Mouse (Mus musculus): ENCODE measurements around the gene Rnf24. TPM values are rescaled to one million over a fixed set of nuclear protein-coding genes. Genes with fewer than 3 reads are reported as not detected.

The Rnf24 gene
- polyA plus RNA-seq, 1 experiment from 2014 or later = 7.2 TPM

DNA sequence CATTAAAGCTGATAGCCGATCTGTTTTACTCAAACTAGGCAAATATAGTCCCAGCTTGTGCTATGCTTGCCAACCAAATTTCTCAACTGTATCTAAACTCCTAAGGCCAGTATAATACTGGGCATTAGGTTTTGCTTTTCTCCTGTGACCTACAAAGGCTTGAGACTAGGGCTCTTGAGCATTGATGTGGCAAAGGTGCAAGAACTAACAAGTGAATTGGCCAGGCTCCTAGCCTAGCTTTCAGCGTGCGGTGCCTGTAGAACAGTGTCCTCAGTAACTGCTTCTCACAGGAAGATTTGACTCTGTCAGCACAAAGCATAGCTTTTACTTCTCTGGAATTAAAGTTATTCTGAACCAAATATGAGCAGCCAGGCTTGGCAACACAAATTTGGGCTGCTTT, 77.2 kb downstream of the Rnf24 start:
- Histone ChIP-seq H3K9me3 (ENCODE audit: control insufficient read depth, low read length) (no peaks in the 10 kb centered on the region), H3K27me3 (ENCODE audit: control insufficient read depth, insufficient read depth, low read length) (no peaks in the 10 kb centered on the region), H3K4me3 (ENCODE audit: low read depth, low read length) (no peak overlapping the region), H3K36me3 (ENCODE audit: control insufficient read depth, insufficient read depth, low read length) (peaks cover 13% of the 10 kb centered on the region), H3K4me1 (ENCODE audit: control insufficient read depth, insufficient read depth, low read length) (no peaks in the 10 kb centered on the region), H3K27ac (replicated peaks; ENCODE audit: low read depth, low read length) (no peak overlapping the region), H3K9ac (ENCODE audit: low read length) (no peak overlapping the region), H3K4me2 (ENCODE audit: low read depth, severe bottlenecking) (no peak overlapping the region)
- ATAC-seq (ENCODE audit: insufficient number of reproducible peaks, low FRiP score, low TSS enrichment, low read depth) (no peak), DNase-seq (ENCODE audit: low spot score) (no peak)
- WGBS = 95% methylated on average over 3 of the region's 3 CpGs

GRCm38 (mm10) chr2:131265056-131265455, 87.6 kb downstream of the Rnf24 start:
- 81% methylated on average over 2 of the region's 2 CpGs for WGBS
- no peaks in the 10 kb centered on the region for H3K36me3 ChIP-seq (ENCODE audit: control insufficient read depth, insufficient read depth, low read length)
- H3K4me1 ChIP-seq (ENCODE audit: control insufficient read depth, insufficient read depth, low read length) = peaks cover 8% of the 10 kb centered on the region
- ATAC-seq (ENCODE audit: insufficient number of reproducible peaks, low FRiP score, low TSS enrichment, low read depth) (no peak), DNase-seq (ENCODE audit: low spot score) (no peak)
- H3K27ac ChIP-seq (replicated peaks; ENCODE audit: low read depth, low read length) = no peak overlapping the region
- H3K4me2 ChIP-seq (ENCODE audit: low read depth, severe bottlenecking) = no peak overlapping the region
- H3K27me3 ChIP-seq (ENCODE audit: control insufficient read depth, insufficient read depth, low read length) = no peaks in the 10 kb centered on the region
- H3K9me3 ChIP-seq (ENCODE audit: control insufficient read depth, low read length) = no peaks in the 10 kb centered on the region
- H3K4me3 ChIP-seq (ENCODE audit: low read depth, low read length) = no peak overlapping the region
- no peak overlapping the region for H3K9ac ChIP-seq (ENCODE audit: low read length)

GRCm38 (mm10) chr2:131264027-131264426, 88.7 kb downstream of the Rnf24 start:
- Histone ChIP-seq H3K27ac (replicated peaks; ENCODE audit: low read depth, low read length) (no peak overlapping the region), H3K9me3 (ENCODE audit: control insufficient read depth, low read length) (no peaks in the 10 kb centered on the region), H3K36me3 (ENCODE audit: control insufficient read depth, insufficient read depth, low read length) (no peaks in the 10 kb centered on the region), H3K27me3 (ENCODE audit: control insufficient read depth, insufficient read depth, low read length) (no peaks in the 10 kb centered on the region), H3K9ac (ENCODE audit: low read length) (no peak overlapping the region), H3K4me2 (ENCODE audit: low read depth, severe bottlenecking) (peak overlapping the region; percentile 55; the same call in 1 of the 2 replicates), H3K4me3 (ENCODE audit: low read depth, low read length) (peak overlapping the region; percentile 89; the same call in 1 of the 2 replicates), H3K4me1 (ENCODE audit: control insufficient read depth, insufficient read depth, low read length) (peaks cover 8% of the 10 kb centered on the region)
- DNase-seq (ENCODE audit: low spot score) (no peak), ATAC-seq (ENCODE audit: insufficient number of reproducible peaks, low FRiP score, low TSS enrichment, low read depth) (no peak)
- WGBS = 74% methylated on average over 6 of the region's 6 CpGs

DNA sequence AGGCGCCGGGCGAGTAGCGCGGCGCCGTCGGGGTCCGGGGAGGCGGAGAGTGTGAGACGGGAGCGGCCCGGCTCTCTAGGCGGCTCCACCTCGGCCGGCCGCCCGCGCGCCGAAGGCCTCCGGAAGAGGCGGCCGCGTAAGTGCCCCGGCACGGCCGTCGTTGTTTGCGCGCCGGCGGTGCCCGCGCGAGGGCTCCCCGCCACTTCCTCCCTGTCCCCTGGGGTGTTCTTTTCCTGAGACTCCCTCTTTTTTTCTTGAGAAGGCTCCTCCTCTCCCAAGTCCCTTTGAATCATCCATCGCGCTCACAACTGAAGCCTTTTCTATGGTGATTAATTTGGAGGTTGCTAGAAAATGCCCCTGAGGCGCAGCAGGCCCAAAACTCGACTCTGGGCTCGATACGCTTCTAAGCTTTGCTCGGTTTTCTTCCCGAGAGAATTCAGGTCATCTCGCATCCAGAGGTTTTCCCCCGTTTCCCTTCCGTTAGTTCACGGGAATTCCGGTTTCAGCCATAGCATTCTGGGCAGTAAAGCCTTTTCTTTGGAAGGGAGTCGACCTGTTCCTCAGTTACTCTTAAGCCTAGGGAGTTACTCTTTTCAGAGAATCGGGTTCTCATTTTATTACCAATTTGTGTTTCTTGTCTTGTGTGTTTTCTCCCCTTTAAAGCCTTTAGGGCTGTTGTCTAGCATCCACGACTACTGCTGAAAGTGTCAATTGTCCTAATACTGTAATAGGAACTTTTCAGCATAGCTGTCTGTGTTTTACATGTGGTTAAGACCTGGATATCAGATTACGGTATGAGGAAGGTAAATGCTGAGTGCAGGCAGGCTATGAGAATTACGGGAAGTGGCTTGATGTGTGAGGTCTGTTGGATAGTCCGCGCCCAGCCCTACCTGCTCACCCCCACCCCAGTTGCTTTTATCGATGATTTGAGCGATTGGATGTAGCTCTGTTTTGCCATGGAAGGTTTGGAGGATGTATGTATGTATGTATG, 89.7 kb downstream of the Rnf24 start:
- Histone ChIP-seq H3K4me3 (ENCODE audit: low read depth, low read length) (peak overlapping the region; percentile 89), H3K4me1 (ENCODE audit: control insufficient read depth, insufficient read depth, low read length) (peaks cover 8% of the 10 kb centered on the region), H3K4me2 (ENCODE audit: low read depth, severe bottlenecking) (peak overlapping the region; percentile 55), H3K9me3 (ENCODE audit: control insufficient read depth, low read length) (no peaks in the 10 kb centered on the region), H3K27ac (replicated peaks; ENCODE audit: low read depth, low read length) (peak overlapping the region; percentile 98), H3K36me3 (ENCODE audit: control insufficient read depth, insufficient read depth, low read length) (no peaks in the 10 kb centered on the region), H3K9ac (ENCODE audit: low read length) (peak overlapping the region; percentile 97), H3K27me3 (ENCODE audit: control insufficient read depth, insufficient read depth, low read length) (no peaks in the 10 kb centered on the region)
- under 1% methylated on average over 50 of the region's 59 CpGs for WGBS
- ATAC-seq (ENCODE audit: insufficient number of reproducible peaks, low FRiP score, low TSS enrichment, low read depth) (peak; percentile 66), DNase-seq (ENCODE audit: low spot score) (peak; percentile 69)

- DNase-seq (ENCODE audit: low spot score) (peak; percentile 98), ATAC-seq (ENCODE audit: insufficient number of reproducible peaks, low FRiP score, low TSS enrichment, low read depth) (peak; percentile 100)
- H3K4me1 ChIP-seq (ENCODE audit: control insufficient read depth, insufficient read depth, low read length) = peaks cover 8% of the 10 kb centered on the region
- H3K36me3 ChIP-seq (ENCODE audit: control insufficient read depth, insufficient read depth, low read length) = no peaks in the 10 kb centered on the region
- peak within 1 kb of the TSS; percentile 98 for H3K27ac ChIP-seq (replicated peaks; ENCODE audit: low read depth, low read length)
- peak within 1 kb of the TSS; percentile 89 for H3K4me3 ChIP-seq (ENCODE audit: low read depth, low read length)
- no peaks in the 10 kb centered on the region for H3K9me3 ChIP-seq (ENCODE audit: control insufficient read depth, low read length)
- H3K4me2 ChIP-seq (ENCODE audit: low read depth, severe bottlenecking) = peak within 1 kb of the TSS; percentile 55
- H3K27me3 ChIP-seq (ENCODE audit: control insufficient read depth, insufficient read depth, low read length) = no peaks in the 10 kb centered on the region
- under 1% methylated on average over 49 of the region's 49 CpGs for whole genome bisulfite sequencing
- H3K9ac ChIP-seq (ENCODE audit: low read length) = peak within 1 kb of the TSS; percentile 97
Measured at GRCm38 (mm10) chr2:131262213-131262672, 90.4 kb downstream of the Rnf24 start, which contains the start of gene Pank2. Pank2 (plus strand) TSS chr2:131262495.

DNA sequence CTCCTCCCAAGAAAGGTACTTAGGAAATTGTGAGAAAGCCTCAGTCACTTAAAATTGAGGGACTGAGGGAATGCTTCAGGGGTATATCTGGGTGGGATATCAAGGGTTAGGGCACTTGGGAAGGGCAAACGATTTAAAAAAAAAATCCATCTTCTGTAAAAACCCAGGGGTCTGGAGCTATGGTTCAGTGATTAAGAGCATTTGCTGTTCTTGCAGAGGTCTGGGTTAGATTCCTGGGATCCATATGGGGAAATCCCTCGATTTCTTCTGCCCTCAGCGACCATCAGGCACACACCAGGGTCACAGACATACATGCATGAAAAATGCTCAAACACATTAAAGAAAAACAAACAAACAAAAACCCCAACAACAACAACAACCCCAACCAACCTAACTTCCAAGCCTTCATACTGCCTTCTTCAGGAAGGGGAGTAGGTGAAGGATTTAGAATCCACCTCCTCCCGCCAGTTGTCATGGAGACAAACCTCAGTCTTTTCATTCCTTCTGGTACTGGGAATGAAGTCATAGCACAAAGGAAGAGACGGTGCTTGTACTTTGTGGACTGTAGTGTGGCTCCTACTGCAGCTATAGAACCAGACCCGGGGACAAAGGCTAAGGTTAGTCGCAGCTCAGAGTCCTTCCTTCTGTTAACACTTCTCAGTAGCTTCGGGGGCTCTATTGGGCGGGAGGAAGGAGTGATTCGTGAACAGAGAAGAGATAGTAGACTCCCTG, 91.0 kb downstream of the Rnf24 start:
- DNase-seq (ENCODE audit: low spot score) (no peak), ATAC-seq (ENCODE audit: insufficient number of reproducible peaks, low FRiP score, low TSS enrichment, low read depth) (peak; percentile 83)
- Histone ChIP-seq H3K4me3 (ENCODE audit: low read depth, low read length) (peak overlapping the region; percentile 89), H3K27me3 (ENCODE audit: control insufficient read depth, insufficient read depth, low read length) (no peaks in the 10 kb centered on the region), H3K9me3 (ENCODE audit: control insufficient read depth, low read length) (no peaks in the 10 kb centered on the region), H3K4me1 (ENCODE audit: control insufficient read depth, insufficient read depth, low read length) (peaks cover 8% of the 10 kb centered on the region), H3K9ac (ENCODE audit: low read length) (peak overlapping the region; percentile 97), H3K36me3 (ENCODE audit: control insufficient read depth, insufficient read depth, low read length) (no peaks in the 10 kb centered on the region), H3K27ac (replicated peaks; ENCODE audit: low read depth, low read length) (peak overlapping the region; percentile 98), H3K4me2 (ENCODE audit: low read depth, severe bottlenecking) (peak overlapping the region; percentile 54)
- WGBS = 5% methylated on average over 10 of the region's 10 CpGs

GRCm38 (mm10) chr2:131260544-131261307, 92.0 kb downstream of the Rnf24 start:
- H3K4me3 ChIP-seq (ENCODE audit: low read depth, low read length) = no peak overlapping the region
- no peaks in the 10 kb centered on the region for H3K27me3 ChIP-seq (ENCODE audit: control insufficient read depth, insufficient read depth, low read length)
- WGBS = 65% methylated on average over 9 of the region's 9 CpGs
- no peaks in the 10 kb centered on the region for H3K36me3 ChIP-seq (ENCODE audit: control insufficient read depth, insufficient read depth, low read length)
- H3K4me1 ChIP-seq (ENCODE audit: control insufficient read depth, insufficient read depth, low read length) = peaks cover 8% of the 10 kb centered on the region
- H3K9ac ChIP-seq (ENCODE audit: low read length) = 0 out of 2 replicates have a peak overlapping the region, but pooled peaks have one; percentile 27
- H3K27ac ChIP-seq (replicated peaks; ENCODE audit: low read depth, low read length) = no peak overlapping the region
- ATAC-seq (ENCODE audit: insufficient number of reproducible peaks, low FRiP score, low TSS enrichment, low read depth) (no peak), DNase-seq (ENCODE audit: low spot score) (no peak)
- no peak overlapping the region for H3K4me2 ChIP-seq (ENCODE audit: low read depth, severe bottlenecking)
- H3K9me3 ChIP-seq (ENCODE audit: control insufficient read depth, low read length) = no peaks in the 10 kb centered on the region

GRCm38 (mm10) chr2:131258693-131259092, 94.0 kb downstream of the Rnf24 start:
- no peak for ATAC-seq (ENCODE audit: insufficient number of reproducible peaks, low FRiP score, low TSS enrichment, low read depth)
- WGBS = 76% methylated on average over 8 of the region's 8 CpGs
- no peak overlapping the region for H3K27ac ChIP-seq (replicated peaks; ENCODE audit: low read depth, low read length)

More at GRCm38 (mm10) chr2:131258693-131259092, 94.0 kb downstream of the Rnf24 start:
- H3K9ac ChIP-seq (ENCODE audit: low read length) = no peak overlapping the region
- H3K4me2 ChIP-seq (ENCODE audit: low read depth, severe bottlenecking) = no peak overlapping the region
- H3K9me3 ChIP-seq (ENCODE audit: control insufficient read depth, low read length) = no peaks in the 10 kb centered on the region
- peaks cover 6% of the 10 kb centered on the region for H3K4me1 ChIP-seq (ENCODE audit: control insufficient read depth, insufficient read depth, low read length)
- H3K4me3 ChIP-seq (ENCODE audit: low read depth, low read length) = no peak overlapping the region
- no peak for DNase-seq (ENCODE audit: low spot score)
- no peaks in the 10 kb centered on the region for H3K36me3 ChIP-seq (ENCODE audit: control insufficient read depth, insufficient read depth, low read length)
- no peaks in the 10 kb centered on the region for H3K27me3 ChIP-seq (ENCODE audit: control insufficient read depth, insufficient read depth, low read length)

All from limb, embryonic 11.5 days (tissue).